Mouse (Mus musculus) embryonic fibroblast, embryonic 13.5 days (primary cell): ENCODE results near the gene Sae1. TPM values are rescaled to one million over a fixed set of nuclear protein-coding genes. Genes with fewer than 3 reads are reported as not detected.

Experiments used
- H3K27ac ChIP-seq: 2 replicates; pipeline ENCODE4 v1.5.1; 2012; ENCODE audit warnings: low read length, control low read depth, inconsistent platforms; ENCODE audit not compliant: insufficient read depth
- H3K4me1 ChIP-seq: 2 replicates; pipeline ENCODE4 v1.6.1; 2011; ENCODE audit warnings: low read length; ENCODE audit not compliant: control insufficient read depth, insufficient read depth
- H3K4me3 ChIP-seq: 2 replicates; pipeline ENCODE4 v1.5.1; 2011; ENCODE audit warnings: mild to moderate bottlenecking, control low read depth, low read length; ENCODE audit not compliant: insufficient read depth
- CTCF ChIP-seq: IDR thresholded peaks from 2 replicates; pipeline ENCODE4 v1.5.1; 2011; ENCODE audit warnings: mild to moderate bottlenecking, control low read depth, low read length, moderate library complexity, borderline replicate concordance; ENCODE audit not compliant: insufficient read depth
- POLR2A ChIP-seq: IDR thresholded peaks from 2 replicates; pipeline ENCODE4 v1.6.1; 2011; ENCODE audit warnings: low read depth, mild to moderate bottlenecking, control low read depth, low read length, moderate library complexity
- polyA plus RNA-seq: library from polyadenylated mRNA; stranded (reverse); fragments of >200 nt; gene quantifications from 2 replicates; pipeline ENCODE4 v1.2.4, GENCODE M21; 2011; ENCODE audit warnings: low read depth; ENCODE audit not compliant: missing spikeins, insufficient read length

The Sae1 gene
- polyA plus RNA-seq, 1 experiment, result 133 TPM

DNA sequence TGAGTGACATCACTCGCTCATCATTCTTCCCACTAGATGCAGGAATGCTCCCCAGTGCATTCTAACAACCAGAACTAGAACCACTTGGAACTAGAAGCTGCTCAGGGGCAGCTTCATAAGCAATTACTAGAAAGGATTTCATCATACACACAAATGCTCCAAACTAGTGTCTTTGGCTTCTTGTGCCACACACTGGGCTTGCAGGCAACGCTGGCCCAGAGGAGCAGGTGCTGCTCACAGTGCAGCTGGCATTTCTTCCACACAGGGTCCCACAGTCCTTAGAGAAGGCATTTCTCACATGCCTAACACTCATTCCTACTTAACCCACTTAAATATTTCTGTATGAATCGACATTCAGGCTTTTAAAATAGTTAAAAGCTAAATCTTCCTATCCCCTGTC, 30.0 kb downstream of the Sae1 start:
- Histone ChIP-seq H3K4me3 (no peak overlapping the region), H3K27ac (peak overlapping the region; percentile 85), H3K4me1 (no peaks in the 10 kb centered on the region)
- TF ChIP-seq CTCF, result no peak
- TF ChIP-seq POLR2A, result no peak

DNA sequence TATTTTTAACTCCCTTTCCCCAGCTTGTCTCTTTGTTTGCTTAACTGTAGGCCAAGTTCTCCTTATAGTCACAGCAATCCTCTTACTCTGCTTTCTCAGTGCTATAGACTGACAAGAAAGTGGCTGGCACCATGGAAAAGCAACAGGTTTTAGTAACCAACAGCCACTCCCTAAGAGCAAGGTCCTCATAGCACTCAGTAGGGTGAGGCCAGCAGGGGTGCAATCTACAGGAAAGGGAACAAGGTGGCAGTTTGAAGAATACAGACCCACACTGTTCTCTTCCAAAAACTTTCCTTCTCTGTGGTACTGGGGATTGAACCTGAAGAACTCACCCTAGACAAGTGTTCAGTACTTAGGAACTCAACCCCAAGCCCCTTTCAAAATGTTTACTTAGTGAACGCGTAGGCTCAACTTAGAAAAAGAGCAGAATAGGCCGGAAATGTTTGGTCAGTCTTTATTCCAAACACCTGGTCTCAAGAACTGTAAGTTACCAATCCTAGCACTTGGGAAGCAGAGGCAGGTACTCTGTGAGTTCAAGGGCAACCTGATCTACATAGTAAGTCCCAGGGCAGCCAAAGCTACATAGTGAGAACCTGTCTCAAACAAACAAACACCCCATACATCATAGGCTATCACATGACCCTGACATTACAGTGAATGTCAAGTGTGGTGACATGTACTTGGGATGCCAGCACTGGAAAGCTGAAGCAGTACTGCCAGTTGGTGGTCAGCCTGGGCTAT, 31.6 kb downstream of the Sae1 start:
- Histone ChIP-seq H3K4me1 (no peaks in the 10 kb centered on the region), H3K4me3 (no peak overlapping the region), H3K27ac (no peak overlapping the region)
- TF ChIP-seq POLR2A (no peak), CTCF (no peak)

DNA sequence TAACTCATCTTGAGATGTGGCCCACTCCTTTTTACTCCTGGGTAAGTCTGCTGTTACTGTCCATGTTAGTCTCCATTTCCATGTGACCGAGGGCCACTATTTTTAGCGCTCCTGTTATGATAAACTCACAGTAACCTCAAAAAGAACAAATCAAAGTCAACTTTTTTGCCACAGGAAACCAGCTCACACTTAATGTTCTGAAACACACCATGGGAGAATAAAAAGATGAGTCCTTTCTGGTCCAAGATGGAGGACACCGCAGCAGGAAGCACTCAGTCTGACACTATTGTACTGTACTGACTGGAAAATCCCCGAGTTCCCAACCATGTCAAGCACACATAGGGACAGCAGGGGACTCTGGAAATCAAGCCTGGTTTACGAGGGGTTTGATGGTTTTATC, 37.6 kb downstream of the Sae1 start:
- Histone ChIP-seq H3K4me3 (no peak overlapping the region), H3K27ac (no peak overlapping the region), H3K4me1 (no peaks in the 10 kb centered on the region)
- TF ChIP-seq CTCF (no peak), POLR2A (no peak)

DNA sequence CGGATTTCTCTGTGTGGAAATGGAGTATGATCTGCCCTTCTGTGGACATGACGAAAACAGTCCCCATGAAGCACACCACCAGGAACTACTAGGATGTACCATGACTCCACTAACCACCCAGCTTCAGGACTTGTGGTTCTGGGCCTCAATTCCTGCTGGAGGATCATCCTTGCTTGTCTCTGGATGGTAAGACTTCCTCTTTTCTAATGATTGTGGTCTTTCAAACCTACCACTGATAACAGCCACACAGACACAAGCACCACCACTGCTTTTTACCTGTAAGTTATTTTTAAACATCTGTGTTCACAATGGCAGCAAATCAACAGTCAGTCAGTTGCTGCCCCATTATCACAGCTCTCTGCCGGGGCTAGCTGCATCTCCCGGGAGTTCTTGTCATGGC, 42.3 kb downstream of the Sae1 start:
- Histone ChIP-seq H3K4me3 (no peak overlapping the region), H3K4me1 (0 out of 2 replicates have a peak, but pooled peaks cover 3% of the 10 kb centered on the region), H3K27ac (no peak overlapping the region)
- TF ChIP-seq CTCF, result no peak
- TF ChIP-seq POLR2A, result no peak

DNA sequence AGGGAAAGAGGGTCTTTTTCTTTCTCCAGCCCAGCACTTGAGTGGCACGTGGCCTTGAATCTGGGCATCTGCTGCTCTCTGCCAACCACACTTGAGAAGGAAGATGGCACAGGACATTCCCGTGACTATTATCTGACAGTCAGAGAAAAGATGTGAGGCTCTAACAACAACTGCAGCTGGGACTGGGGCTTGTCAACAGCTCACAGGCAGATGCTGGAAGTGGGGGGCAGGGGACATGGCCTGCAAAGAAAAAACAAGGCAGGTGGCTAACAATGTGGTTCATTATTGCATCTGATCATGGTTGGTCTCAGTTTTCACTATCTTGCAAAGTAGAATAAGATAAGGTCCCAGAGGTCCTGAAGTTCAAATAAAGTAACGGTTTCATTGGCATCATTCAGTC, 43.0 kb downstream of the Sae1 start:
- Histone ChIP-seq H3K27ac (no peak overlapping the region), H3K4me1 (0 out of 2 replicates have a peak, but pooled peaks cover 3% of the 10 kb centered on the region), H3K4me3 (no peak overlapping the region)
- TF ChIP-seq POLR2A, result no peak
- TF ChIP-seq CTCF, result no peak

DNA sequence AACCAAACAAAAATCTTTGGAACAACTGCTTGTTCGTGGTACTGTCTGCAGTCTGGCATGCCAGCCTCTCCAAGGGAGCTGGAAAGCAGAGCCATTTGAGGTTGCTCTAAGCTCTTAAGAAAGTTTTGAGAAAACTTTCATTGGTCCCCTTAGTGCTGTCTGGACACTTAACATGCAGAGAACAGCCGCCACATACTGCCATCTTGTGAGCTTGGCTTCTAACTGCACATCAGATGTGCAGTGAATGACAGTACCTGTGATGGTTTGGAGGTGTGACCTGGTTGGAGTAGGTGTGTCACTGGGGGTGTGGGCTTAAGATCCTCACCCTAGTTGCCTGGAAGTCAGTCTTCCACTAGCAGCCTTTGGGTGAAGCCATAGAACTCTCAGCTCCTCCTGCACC, 49.9 kb downstream of the Sae1 start:
- TF ChIP-seq CTCF (no peak), POLR2A (no peak)
- Histone ChIP-seq H3K4me1 (peaks cover 11% of the 10 kb centered on the region), H3K27ac (no peak overlapping the region), H3K4me3 (no peak overlapping the region)

DNA sequence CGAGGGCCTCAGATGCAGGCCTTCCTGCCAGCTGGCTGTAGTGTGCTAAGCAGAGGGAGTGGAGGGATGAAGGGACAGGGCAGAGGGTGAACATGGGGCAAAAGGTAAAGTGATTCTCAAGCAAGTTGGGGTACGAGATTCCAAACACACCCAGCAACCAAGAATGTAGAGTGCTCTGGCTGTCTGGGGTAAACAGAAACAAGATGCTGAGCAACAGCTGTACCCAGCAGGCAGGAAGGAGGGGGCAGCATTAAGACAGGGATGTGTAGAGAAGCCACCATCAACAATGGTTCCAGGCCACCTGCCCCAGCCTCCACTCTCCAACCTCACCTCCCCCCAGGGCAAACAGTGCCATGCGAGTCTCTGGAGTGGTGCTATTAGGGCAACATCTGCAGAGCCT, 58.5 kb downstream of the Sae1 start:
- H3K4me1 ChIP-seq, result peaks cover 3% of the 10 kb centered on the region
- no peak for TF ChIP-seq CTCF
- no peak for TF ChIP-seq POLR2A
- no peak overlapping the region for H3K27ac ChIP-seq
- no peak overlapping the region for H3K4me3 ChIP-seq

DNA sequence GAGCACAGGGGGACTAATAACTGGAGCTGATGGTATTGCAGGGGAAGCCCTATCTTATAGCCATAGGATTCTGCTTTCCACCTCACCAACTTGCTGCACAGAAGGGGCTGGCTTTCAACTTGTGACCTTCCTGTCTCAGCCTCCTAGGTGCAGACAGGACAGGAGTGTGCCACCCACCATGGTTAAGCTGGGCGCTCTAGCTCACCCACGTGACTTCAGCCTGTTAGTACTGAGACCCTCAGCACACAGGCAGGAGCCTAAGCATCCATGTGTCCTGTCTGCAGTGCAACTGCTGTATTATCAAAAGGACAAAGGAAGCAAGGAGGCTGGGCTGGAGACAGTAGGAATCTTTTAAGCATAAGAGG, 61.0 kb downstream of the Sae1 start:
- H3K27ac ChIP-seq, result peak overlapping the region; percentile 3; the same call in 1 of the 2 replicates
- H3K4me1 ChIP-seq, result peaks cover 3% of the 10 kb centered on the region
- TF ChIP-seq CTCF (no peak), POLR2A (no peak)
- no peak overlapping the region for H3K4me3 ChIP-seq

DNA sequence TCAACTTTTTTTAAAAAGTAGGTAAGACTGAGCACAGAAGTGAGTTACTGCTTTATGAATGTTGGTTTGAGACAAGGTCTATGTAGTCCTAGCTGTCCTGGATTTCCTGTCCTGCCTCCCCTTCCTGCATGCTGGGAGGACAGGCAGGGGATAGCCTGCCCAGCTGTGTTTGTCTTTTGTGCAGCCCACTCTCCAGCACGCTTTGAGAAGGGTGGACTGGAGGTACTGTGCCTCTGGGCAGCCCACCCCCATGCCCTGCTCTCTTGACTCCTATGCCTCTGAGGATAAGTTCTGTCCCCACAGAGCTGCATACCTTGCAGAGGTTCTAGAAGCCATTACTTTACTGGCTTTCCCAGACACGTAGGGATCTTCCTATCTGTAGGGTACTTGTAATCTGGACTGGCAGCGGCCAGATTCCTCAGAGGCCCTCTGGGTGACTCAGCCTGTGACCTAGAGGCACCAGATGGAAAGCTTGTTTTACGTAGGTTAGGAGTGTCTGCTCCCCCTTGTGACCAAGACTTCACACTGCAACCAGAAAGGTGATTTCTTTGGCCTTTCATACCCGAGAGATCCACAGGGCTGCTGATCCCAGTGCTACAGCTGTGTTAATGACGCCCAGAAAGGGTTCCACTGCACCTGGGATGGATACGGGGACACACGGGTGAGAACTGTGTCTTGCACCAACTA, 61.5 kb downstream of the Sae1 start:
- TF ChIP-seq CTCF (peak; percentile 13; the same call in 1 of the 2 replicates), POLR2A (no peak)
- peak overlapping the region; percentile 63 for H3K27ac ChIP-seq

DNA sequence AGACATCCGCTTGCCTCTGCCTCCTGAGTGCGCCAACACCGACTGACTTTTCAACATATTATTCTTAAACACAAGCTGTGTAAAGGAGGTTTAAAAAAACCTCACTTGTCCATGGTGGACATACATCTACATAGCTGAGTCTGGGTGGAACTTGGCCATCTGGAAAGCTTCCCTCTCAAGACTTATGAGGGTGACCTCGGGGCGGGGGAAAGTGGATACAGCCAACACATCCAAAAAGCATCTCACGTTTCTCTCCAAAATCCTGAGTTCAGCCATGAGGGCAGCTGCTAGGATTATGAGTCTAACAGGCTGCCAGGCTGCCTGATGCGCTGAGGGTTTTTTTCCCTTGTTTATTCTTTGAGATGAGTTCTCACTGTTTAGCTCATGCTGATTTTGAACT, 62.9 kb downstream of the Sae1 start:
- peak overlapping the region; percentile 42 for H3K27ac ChIP-seq
- TF ChIP-seq POLR2A (no peak), CTCF (no peak)
- H3K4me1 ChIP-seq, result peaks cover 5% of the 10 kb centered on the region
- no peak overlapping the region for H3K4me3 ChIP-seq

More for the DNA sequence above, 61.5 kb downstream of the Sae1 start:
- H3K4me3 ChIP-seq, result no peak overlapping the region
- peaks cover 5% of the 10 kb centered on the region for H3K4me1 ChIP-seq
